Mouse (Mus musculus) left cerebral cortex, adult 9 months (tissue): Measurements from ENCODE around the gene Atp2b1.

Experiments used
- DNase-seq, 2 experiments: peaks; one replicate each; pipeline ENCODE4 v3.0.0; 2022; ENCODE audit warnings: low spot score in 2 of 2

The Atp2b1 gene

GRCm38 (mm10) chr10:99033830-99034828, 119.9 kb downstream of the Atp2b1 start:
- peak in 1 of 2 experiments; percentile 47 for DNase-seq

- DNase-seq = no peak
Measured at GRCm38 (mm10) chr10:99037185-99038065, 123.2 kb downstream of the Atp2b1 start.

- DNase-seq = no peak
Measured at GRCm38 (mm10) chr10:99038866-99039265, 124.7 kb downstream of the Atp2b1 start.

GRCm38 (mm10) chr10:99040171-99040570, 126.0 kb downstream of the Atp2b1 start:
- DNase-seq = no peak

GRCm38 (mm10) chr10:99046756-99047550, 132.7 kb downstream of the Atp2b1 start:
- DNase-seq = no peak

GRCm38 (mm10) chr10:99047551-99047940, 133.3 kb downstream of the Atp2b1 start:
- DNase-seq = no peak

- DNase-seq = no peak
Measured at GRCm38 (mm10) chr10:99050093-99050492, 135.9 kb downstream of the Atp2b1 start.

- DNase-seq = no peak
Measured at GRCm38 (mm10) chr10:99053111-99053510, 138.9 kb downstream of the Atp2b1 start.

- no peak for DNase-seq
Measured at GRCm38 (mm10) chr10:99060588-99060987, 146.4 kb downstream of the Atp2b1 start.

GRCm38 (mm10) chr10:99061418-99061817, 147.2 kb downstream of the Atp2b1 start:
- no peak for DNase-seq

- no peak for DNase-seq
Measured at GRCm38 (mm10) chr10:99062546-99062945, 148.3 kb downstream of the Atp2b1 start.
